Mouse (Mus musculus): ENCODE measurements around the gene Ngfr. TPM values are rescaled to one million over a fixed set of nuclear protein-coding genes. Genes with fewer than 3 reads are reported as not detected.

The Ngfr gene
- polyA plus RNA-seq, 1 experiment: 0.01 TPM

DNA sequence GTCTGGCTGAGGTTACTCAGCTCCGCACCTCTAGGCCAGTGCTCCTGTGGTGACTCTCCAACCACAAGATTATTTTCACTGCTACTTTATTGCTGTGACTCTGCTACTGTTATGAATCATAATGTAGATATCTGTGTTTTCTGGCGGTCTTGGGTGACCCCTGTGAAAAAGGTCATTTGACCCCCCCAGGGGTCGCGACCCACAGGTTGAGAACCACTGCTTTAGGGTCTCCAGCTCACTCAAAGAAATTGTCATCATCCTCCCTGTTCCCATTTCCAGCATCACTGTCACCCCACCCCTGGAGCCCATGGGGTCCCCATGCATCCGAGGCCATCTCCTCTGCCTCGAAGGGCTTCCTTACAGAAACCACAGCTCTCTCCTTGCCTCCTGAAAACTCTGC is 43.0 kb upstream of the Ngfr start:
- TF ChIP-seq MAX (IDR thresholded peaks at IDR 0.05; ENCODE audit: low read depth) (no peak), TCF12 (IDR thresholded peaks at IDR 0.05; ENCODE audit: insufficient read depth, poor library complexity, severe bottlenecking) (no peak), POLR2A (IDR thresholded peaks at IDR 0.05; ENCODE audit: insufficient read length, low read depth) (no peak), E2F4 (IDR thresholded peaks at IDR 0.05; ENCODE audit: insufficient read depth) (no peak), MYOG (IDR thresholded peaks at IDR 0.05; ENCODE audit: control insufficient read depth in 1 of 3, insufficient read depth in 1 of 3, insufficient read length in 2 of 3, low read depth in 2 of 3) (no peak), REST (IDR thresholded peaks at IDR 0.05; ENCODE audit: insufficient read depth, insufficient read length) (no peak), POLR2AphosphoS2 (IDR thresholded peaks at IDR 0.05; ENCODE audit: insufficient read length, low read depth) (no peak), SRF (IDR thresholded peaks at IDR 0.05; ENCODE audit: control insufficient read depth, insufficient read length, low read depth) (no peak), USF1 (IDR thresholded peaks at IDR 0.05; ENCODE audit: low read depth) (no peak), CEBPB (IDR thresholded peaks at IDR 0.05; ENCODE audit: insufficient read depth, poor library complexity, severe bottlenecking) (no peak), MYOD1 (IDR thresholded peaks at IDR 0.05; ENCODE audit: control insufficient read depth in 1 of 3, insufficient read length in 2 of 3, low read depth in 2 of 3) (no peak), TCF3 (IDR thresholded peaks at IDR 0.05; ENCODE audit: insufficient read length, low read depth) (no peak)
- H3K36me3 ChIP-seq (ENCODE audit: control insufficient read depth, insufficient read depth): no peaks in the 10 kb centered on the region
- H3K4me2 ChIP-seq (ENCODE audit: low read depth): no peak overlapping the region
- H3ac ChIP-seq (ENCODE audit: control insufficient read depth, insufficient read length): no peak overlapping the region
- H3K4me3 ChIP-seq: no peak overlapping the region
- peaks cover 29% of the 10 kb centered on the region for H3K27me3 ChIP-seq (ENCODE audit: control insufficient read depth, insufficient read depth, insufficient read length)
- H3K79me2 ChIP-seq (ENCODE audit: control insufficient read depth, insufficient read depth): no peaks in the 10 kb centered on the region

DNA sequence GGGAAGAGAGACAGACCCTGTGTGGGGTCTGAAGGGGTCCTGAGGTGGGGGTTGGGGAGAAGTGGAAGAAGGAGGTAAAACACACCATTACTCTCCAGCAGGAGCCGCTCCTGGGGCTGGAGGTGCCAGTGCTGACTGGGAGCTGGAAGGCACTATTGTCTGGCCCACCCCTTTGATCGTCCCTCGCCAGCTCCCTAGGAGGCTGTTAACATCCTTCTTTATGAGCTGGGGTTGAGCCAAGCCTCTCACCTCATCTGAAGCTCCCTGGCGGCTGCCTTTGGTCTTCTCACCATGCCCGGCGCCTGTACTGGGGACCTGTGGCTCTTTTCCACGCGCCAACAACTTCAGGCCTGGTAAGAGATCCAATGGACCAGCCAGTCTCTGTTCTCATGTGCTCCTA is 34.9 kb upstream of the Ngfr start:
- peaks cover 49% of the 10 kb centered on the region for H3K27me3 ChIP-seq (ENCODE audit: control insufficient read depth, insufficient read depth, insufficient read length)
- no peak overlapping the region for H3K4me3 ChIP-seq
- no peak overlapping the region for H3K4me2 ChIP-seq (ENCODE audit: low read depth)
- H3K36me3 ChIP-seq (ENCODE audit: control insufficient read depth, insufficient read depth): no peaks in the 10 kb centered on the region
- TF ChIP-seq POLR2A (IDR thresholded peaks at IDR 0.05; ENCODE audit: insufficient read length, low read depth) (no peak), REST (IDR thresholded peaks at IDR 0.05; ENCODE audit: insufficient read depth, insufficient read length) (no peak), TCF3 (IDR thresholded peaks at IDR 0.05; ENCODE audit: insufficient read length, low read depth) (no peak), MAX (IDR thresholded peaks at IDR 0.05; ENCODE audit: low read depth) (no peak), MYOD1 (IDR thresholded peaks at IDR 0.05; ENCODE audit: control insufficient read depth in 1 of 3, insufficient read length in 2 of 3, low read depth in 2 of 3) (no peak), E2F4 (IDR thresholded peaks at IDR 0.05; ENCODE audit: insufficient read depth) (no peak), TCF12 (IDR thresholded peaks at IDR 0.05; ENCODE audit: insufficient read depth, poor library complexity, severe bottlenecking) (no peak), USF1 (IDR thresholded peaks at IDR 0.05; ENCODE audit: low read depth) (no peak), POLR2AphosphoS2 (IDR thresholded peaks at IDR 0.05; ENCODE audit: insufficient read length, low read depth) (no peak), MYOG (IDR thresholded peaks at IDR 0.05; ENCODE audit: control insufficient read depth in 1 of 3, insufficient read depth in 1 of 3, insufficient read length in 2 of 3, low read depth in 2 of 3) (no peak), CEBPB (IDR thresholded peaks at IDR 0.05; ENCODE audit: insufficient read depth, poor library complexity, severe bottlenecking) (no peak), SRF (IDR thresholded peaks at IDR 0.05; ENCODE audit: control insufficient read depth, insufficient read length, low read depth) (no peak)
- no peaks in the 10 kb centered on the region for H3K79me2 ChIP-seq (ENCODE audit: control insufficient read depth, insufficient read depth)
- no peak overlapping the region for H3ac ChIP-seq (ENCODE audit: control insufficient read depth, insufficient read length)

DNA sequence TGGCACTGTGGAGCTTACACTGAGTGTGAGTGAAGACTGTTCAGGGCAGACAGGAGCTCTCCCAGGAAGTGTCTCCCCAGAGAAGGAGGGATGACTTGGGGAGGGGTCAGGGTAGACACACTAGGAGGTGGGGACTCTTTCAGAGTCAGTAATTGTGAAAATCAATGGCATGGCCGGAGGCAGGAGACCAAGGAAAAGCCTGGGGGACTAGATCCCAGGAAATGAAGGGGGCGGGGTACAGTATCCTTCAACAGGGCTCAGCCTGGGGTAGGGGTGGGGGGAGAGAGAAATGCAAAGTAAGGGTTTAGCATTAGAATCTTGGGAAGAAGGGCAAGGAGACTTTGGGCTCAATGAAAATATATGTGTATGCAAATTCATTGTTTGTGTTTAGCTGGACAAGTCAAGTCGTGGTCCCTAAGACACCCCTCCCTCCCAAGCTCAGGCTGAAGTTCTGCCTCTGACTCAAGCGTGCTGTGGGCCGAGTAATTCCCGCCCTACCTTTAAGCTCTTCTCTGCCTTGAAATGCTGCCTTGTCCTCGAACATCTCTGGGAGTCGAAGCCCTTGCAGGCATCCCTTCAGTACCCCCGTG is 34.1 kb upstream of the Ngfr start:
- H3K4me3 ChIP-seq: no peak overlapping the region
- no peak for TF ChIP-seq REST (IDR thresholded peaks at IDR 0.05; ENCODE audit: insufficient read depth, insufficient read length)
- no peak for TF ChIP-seq MYOD1 (IDR thresholded peaks at IDR 0.05; ENCODE audit: control insufficient read depth in 1 of 3, insufficient read length in 2 of 3, low read depth in 2 of 3)
- no peak for TF ChIP-seq MYOG (IDR thresholded peaks at IDR 0.05; ENCODE audit: control insufficient read depth in 1 of 3, insufficient read depth in 1 of 3, insufficient read length in 2 of 3, low read depth in 2 of 3)
- no peak for TF ChIP-seq USF1 (IDR thresholded peaks at IDR 0.05; ENCODE audit: low read depth)
- no peak for TF ChIP-seq TCF3 (IDR thresholded peaks at IDR 0.05; ENCODE audit: insufficient read length, low read depth)
- TF ChIP-seq MAX (IDR thresholded peaks at IDR 0.05; ENCODE audit: low read depth): no peak
- no peak for TF ChIP-seq CEBPB (IDR thresholded peaks at IDR 0.05; ENCODE audit: insufficient read depth, poor library complexity, severe bottlenecking)
- TF ChIP-seq TCF12 (IDR thresholded peaks at IDR 0.05; ENCODE audit: insufficient read depth, poor library complexity, severe bottlenecking): no peak
- TF ChIP-seq POLR2A (IDR thresholded peaks at IDR 0.05; ENCODE audit: insufficient read length, low read depth): no peak
- TF ChIP-seq SRF (IDR thresholded peaks at IDR 0.05; ENCODE audit: control insufficient read depth, insufficient read length, low read depth): no peak
- TF ChIP-seq POLR2AphosphoS2 (IDR thresholded peaks at IDR 0.05; ENCODE audit: insufficient read length, low read depth): no peak
- TF ChIP-seq E2F4 (IDR thresholded peaks at IDR 0.05; ENCODE audit: insufficient read depth): no peak
- H3K79me2 ChIP-seq (ENCODE audit: control insufficient read depth, insufficient read depth): no peaks in the 10 kb centered on the region
- no peaks in the 10 kb centered on the region for H3K36me3 ChIP-seq (ENCODE audit: control insufficient read depth, insufficient read depth)
- H3ac ChIP-seq (ENCODE audit: control insufficient read depth, insufficient read length): no peak overlapping the region
- peaks cover 49% of the 10 kb centered on the region for H3K27me3 ChIP-seq (ENCODE audit: control insufficient read depth, insufficient read depth, insufficient read length)
- no peak overlapping the region for H3K4me2 ChIP-seq (ENCODE audit: low read depth)

DNA sequence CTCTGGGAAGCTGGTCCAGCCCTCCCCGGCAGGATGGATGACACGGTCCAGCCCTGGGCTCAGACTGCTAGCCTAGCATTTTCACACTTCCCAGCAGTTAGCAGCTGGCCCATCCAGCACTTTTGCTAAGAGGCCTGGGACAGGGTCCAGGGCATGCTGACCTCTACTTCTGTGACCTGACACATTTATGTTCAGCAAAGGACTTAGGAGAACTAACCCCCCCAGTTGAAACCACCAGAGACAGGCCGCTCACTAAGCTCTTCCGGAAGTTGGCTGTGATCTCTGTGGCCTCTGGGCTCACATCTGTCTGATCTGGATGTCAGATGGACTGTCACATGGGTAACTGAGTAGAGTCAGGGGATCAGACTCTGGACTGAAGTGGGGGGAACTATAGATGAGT is 33.5 kb upstream of the Ngfr start:
- no peak overlapping the region for H3K4me3 ChIP-seq

More for the DNA sequence above, 33.5 kb upstream of the Ngfr start:
- Histone ChIP-seq H3K36me3 (ENCODE audit: control insufficient read depth, insufficient read depth) (no peaks in the 10 kb centered on the region), H3K4me2 (ENCODE audit: low read depth) (no peak overlapping the region), H3K27me3 (ENCODE audit: control insufficient read depth, insufficient read depth, insufficient read length) (peaks cover 50% of the 10 kb centered on the region), H3ac (ENCODE audit: control insufficient read depth, insufficient read length) (no peak overlapping the region), H3K79me2 (ENCODE audit: control insufficient read depth, insufficient read depth) (no peaks in the 10 kb centered on the region)
- TF ChIP-seq TCF3 (IDR thresholded peaks at IDR 0.05; ENCODE audit: insufficient read length, low read depth) (no peak), POLR2AphosphoS2 (IDR thresholded peaks at IDR 0.05; ENCODE audit: insufficient read length, low read depth) (no peak)
